Mouse (Mus musculus) stomach, postnatal 0 days (tissue): Measurements from ENCODE around the gene Zfp872.
"Not testable (repeated sequence)": the region's sequence is repeated elsewhere in the genome, so short reads cannot be mapped to it uniquely, and the experiment has no call there.

Experiments
- CTCF ChIP-seq: IDR thresholded peaks from 2 replicates; pipeline ENCODE4 v1.5.1; 2016; ENCODE audit warnings: antibody characterized with exemption, low read depth, mild to moderate bottlenecking, moderate library complexity
- EP300 ChIP-seq: optimal IDR thresholded peaks from 2 replicates; pipeline ENCODE3; 2016; ENCODE audit warnings: antibody characterized with exemption

GRCm38 (mm10) chr9:22150249-22150693, 37.6 kb upstream of the Zfp872 start:
- TF ChIP-seq CTCF, EP300: not testable (repeated sequence)
